Mouse (Mus musculus) heart, embryonic 11.5 days (tissue): ENCODE data around the gene Rbm19. TPM values are rescaled to one million over a fixed set of nuclear protein-coding genes. Genes with fewer than 3 reads are reported as not detected.

Source experiments
- ATAC-seq: fragments of 200-750 bp; cut with Nextera tagmentation; replicated peaks from 2 replicates; pipeline ENCODE4 v1.8.0; 2017; ENCODE audit warnings: moderate library complexity; ENCODE audit not compliant: insufficient number of reproducible peaks, low FRiP score, low TSS enrichment
- H3K27ac ChIP-seq: fragments of 300-500 bp; sonication (generic); 2 replicates; pipeline ENCODE4 v1.5.1; 2014; ENCODE audit warnings: mild to moderate bottlenecking, low read depth, low read length
- H3K27me3 ChIP-seq: fragments of 300-500 bp; sonication (generic); 2 replicates; pipeline ENCODE4 v1.6.1; 2014; ENCODE audit warnings: mild to moderate bottlenecking, low read length, mixed read lengths; ENCODE audit not compliant: control insufficient read depth, insufficient read depth
- H3K36me3 ChIP-seq: fragments of 300-500 bp; sonication (generic); 2 replicates; pipeline ENCODE4 v1.6.1; 2014; ENCODE audit warnings: mild to moderate bottlenecking, low read length, moderate library complexity, mixed read lengths; ENCODE audit not compliant: control insufficient read depth, insufficient read depth
- H3K4me1 ChIP-seq: fragments of 300-500 bp; sonication (generic); 2 replicates; pipeline ENCODE4 v1.6.1; 2014; ENCODE audit warnings: low read length; ENCODE audit not compliant: control insufficient read depth, insufficient read depth
- H3K4me2 ChIP-seq: fragments of 300-500 bp; sonication (generic); 2 replicates; pipeline ENCODE4 v1.6.1; 2014; ENCODE audit warnings: mild to moderate bottlenecking, moderate library complexity
- H3K4me3 ChIP-seq: fragments of 300-500 bp; sonication (generic); 2 replicates; pipeline ENCODE4 v1.5.1; 2014; ENCODE audit warnings: low read depth, low read length
- H3K9ac ChIP-seq: fragments of 300-500 bp; sonication (generic); 2 replicates; pipeline ENCODE4 v1.6.1; 2014; ENCODE audit warnings: mild to moderate bottlenecking, low read depth, low read length, moderate library complexity
- H3K9me3 ChIP-seq: fragments of 300-500 bp; sonication (generic); replicated peaks from 2 replicates; pipeline ENCODE4 v1.6.1; 2016; ENCODE audit warnings: low read length; ENCODE audit not compliant: control insufficient read depth
- WGBS: fragments of 180-500 bp; shearing (Covaris S2); extraction: QIAGEN DNeasy Blood & Tissue Kit; methylation state at CpG from one replicate; pipeline ENCODE4 v1.1.7; 2014; ENCODE audit not compliant: insufficient replicate concordance; 5-methylcytosine and 5-hydroxymethylcytosine counted together
- polyA plus RNA-seq: library from polyadenylated mRNA; unstranded; fragments of >200 nt; fragmentation: Nextera tagmentation; extraction: Ambion mirVana; gene quantifications from 2 replicates; pipeline ENCODE4 v1.2.1, GENCODE M21; 2014

The Rbm19 gene
- 13.5 and 15.8 TPM in 2 replicates for polyA plus RNA-seq

GRCm38 (mm10) chr5:120116261-120117050 is at the start of gene Rbm19:
Gene Rbm19, plus strand, starts transcription at chr5:120116465.
- Histone ChIP-seq H3K4me3 (peak within 1 kb of the TSS; percentile 57), H3K27me3 (no peaks in the 10 kb centered on the region), H3K9me3 (no peaks in the 10 kb centered on the region), H3K9ac (peak within 1 kb of the TSS; percentile 65), H3K36me3 (peaks cover 8% of the 10 kb centered on the region), H3K4me1 (no peaks in the 10 kb centered on the region), H3K27ac (no peak within 1 kb of the TSS), H3K4me2 (peak within 1 kb of the TSS; percentile 84)
- under 1% methylated on average over 46 of the region's 46 CpGs for WGBS
- peak; percentile 80 for ATAC-seq

GRCm38 (mm10) chr5:120067266-120067665 is 49.0 kb upstream of the Rbm19 start:
- H3K27me3 ChIP-seq: no peaks in the 10 kb centered on the region
- peaks cover 4% of the 10 kb centered on the region; the same call in 1 of the 2 replicates for H3K4me1 ChIP-seq
- no peak overlapping the region for H3K9ac ChIP-seq
- no peak for ATAC-seq
- WGBS: 33% methylated on average over 6 of the region's 6 CpGs
- H3K27ac ChIP-seq: no peak overlapping the region
- H3K4me3 ChIP-seq: no peak overlapping the region
- no peaks in the 10 kb centered on the region for H3K36me3 ChIP-seq
- H3K9me3 ChIP-seq: no peaks in the 10 kb centered on the region
- no peak overlapping the region for H3K4me2 ChIP-seq

GRCm38 (mm10) chr5:120074101-120074500 is 42.2 kb upstream of the Rbm19 start:
- no peak overlapping the region for H3K4me2 ChIP-seq
- 0 out of 2 replicates have a peak, but pooled peaks cover 4% of the 10 kb centered on the region for H3K27me3 ChIP-seq
- no peaks in the 10 kb centered on the region for H3K9me3 ChIP-seq
- peaks cover 8% of the 10 kb centered on the region for H3K4me1 ChIP-seq
- 41% methylated on average over 9 of the region's 9 CpGs for WGBS
- H3K4me3 ChIP-seq: no peak overlapping the region
- no peak for ATAC-seq
- no peak overlapping the region for H3K9ac ChIP-seq
- no peaks in the 10 kb centered on the region for H3K36me3 ChIP-seq
- no peak overlapping the region for H3K27ac ChIP-seq

- ATAC-seq: peak; percentile 64; the same call in 1 of the 2 replicates
Measured at GRCm38 (mm10) chr5:120080027-120080426, 36.2 kb upstream of the Rbm19 start.

GRCm38 (mm10) chr5:120080468-120080867 is 35.8 kb upstream of the Rbm19 start:
- ATAC-seq: peak; percentile 36; the same call in 1 of the 2 replicates

More at GRCm38 (mm10) chr5:120080027-120080426, 36.2 kb upstream of the Rbm19 start:
- H3K9ac ChIP-seq: no peak overlapping the region
- no peaks in the 10 kb centered on the region for H3K36me3 ChIP-seq
- H3K27me3 ChIP-seq: 0 out of 2 replicates have a peak, but pooled peaks cover 3% of the 10 kb centered on the region
- H3K4me2 ChIP-seq: peak overlapping the region; percentile 24; the same call in 1 of the 2 replicates
- H3K9me3 ChIP-seq: no peaks in the 10 kb centered on the region
- H3K4me1 ChIP-seq: peaks cover 11% of the 10 kb centered on the region
- H3K27ac ChIP-seq: peak overlapping the region; percentile 35
- 17% methylated on average over 9 of the region's 9 CpGs for WGBS
- no peak overlapping the region for H3K4me3 ChIP-seq

GRCm38 (mm10) chr5:120088561-120088960 is 27.7 kb upstream of the Rbm19 start:
- H3K36me3 ChIP-seq: no peaks in the 10 kb centered on the region
- H3K9ac ChIP-seq: no peak overlapping the region
- H3K27ac ChIP-seq: no peak overlapping the region
- no peak overlapping the region for H3K4me3 ChIP-seq
- H3K27me3 ChIP-seq: peaks cover 10% of the 10 kb centered on the region
- under 1% methylated on average over 16 of the region's 16 CpGs for WGBS
- H3K4me1 ChIP-seq: peaks cover 9% of the 10 kb centered on the region
- no peaks in the 10 kb centered on the region for H3K9me3 ChIP-seq
- peak overlapping the region; percentile 29; the same call in 1 of the 2 replicates for H3K4me2 ChIP-seq
- ATAC-seq: 0 out of 2 replicates have a peak, but pooled peaks have one; percentile 28

More at GRCm38 (mm10) chr5:120080468-120080867, 35.8 kb upstream of the Rbm19 start:
- Histone ChIP-seq H3K9me3 (no peaks in the 10 kb centered on the region), H3K27ac (peak overlapping the region; percentile 35; the same call in 1 of the 2 replicates), H3K36me3 (no peaks in the 10 kb centered on the region), H3K4me2 (no peak overlapping the region), H3K4me3 (no peak overlapping the region), H3K4me1 (peaks cover 11% of the 10 kb centered on the region), H3K27me3 (no peaks in the 10 kb centered on the region), H3K9ac (no peak overlapping the region)
- WGBS: 59% methylated on average over 6 of the region's 6 CpGs

- WGBS: 55% methylated on average over 7 of the region's 7 CpGs
- no peak for ATAC-seq
- H3K4me2 ChIP-seq: no peak overlapping the region
Measured at GRCm38 (mm10) chr5:120094602-120095001, 21.7 kb upstream of the Rbm19 start.

GRCm38 (mm10) chr5:120097042-120097441 is 19.2 kb upstream of the Rbm19 start:
- no peaks in the 10 kb centered on the region for H3K9me3 ChIP-seq
- no peak overlapping the region for H3K4me3 ChIP-seq
- H3K4me1 ChIP-seq: no peaks in the 10 kb centered on the region; the same call in 1 of the 2 replicates
- 47% methylated on average over 9 of the region's 9 CpGs for WGBS
- H3K27ac ChIP-seq: no peak overlapping the region
- peaks cover 4% of the 10 kb centered on the region; the same call in 1 of the 2 replicates for H3K27me3 ChIP-seq
- ATAC-seq: no peak
- no peak overlapping the region for H3K9ac ChIP-seq
- no peak overlapping the region for H3K4me2 ChIP-seq
- H3K36me3 ChIP-seq: no peaks in the 10 kb centered on the region

More at GRCm38 (mm10) chr5:120094602-120095001, 21.7 kb upstream of the Rbm19 start:
- Histone ChIP-seq H3K36me3 (no peaks in the 10 kb centered on the region), H3K9ac (no peak overlapping the region), H3K27me3 (peaks cover 9% of the 10 kb centered on the region), H3K9me3 (no peaks in the 10 kb centered on the region), H3K27ac (no peak overlapping the region), H3K4me1 (no peaks in the 10 kb centered on the region; the same call in 1 of the 2 replicates), H3K4me3 (no peak overlapping the region)
